Mouse (Mus musculus) G1E (cell line): ENCODE data around the gene Cux1. TPM values are rescaled to one million over a fixed set of nuclear protein-coding genes. Genes with fewer than 3 reads are reported as not detected.

Experiments used
- ATAC-seq: 2 replicates; pipeline ENCODE4 v1.8.0; 2016; ENCODE audit warnings: mild to moderate bottlenecking; ENCODE audit not compliant: insufficient number of reproducible peaks, poor library complexity, low FRiP score, severe bottlenecking; ENCODE audit errors: extremely low read depth
- DNase-seq: peaks from one replicate; pipeline ENCODE4 v3.0.0; 2012; ENCODE audit warnings: low spot score
- H3K27me3 ChIP-seq: 2 replicates; pipeline ENCODE4 v1.6.1; 2012; ENCODE audit warnings: mild to moderate bottlenecking, low read length, inconsistent platforms; ENCODE audit not compliant: insufficient read depth
- H3K36me3 ChIP-seq: replicated peaks from 2 replicates; pipeline ENCODE3; 2012; ENCODE audit warnings: mild to moderate bottlenecking, inconsistent platforms
- H3K4me1 ChIP-seq: 2 replicates; pipeline ENCODE4 v1.6.1; 2012; ENCODE audit warnings: low read depth, low read length, inconsistent platforms, mixed read lengths; ENCODE audit not compliant: insufficient read depth
- H3K4me3 ChIP-seq: 2 replicates; pipeline ENCODE4 v1.5.1; 2012; ENCODE audit warnings: low read depth, mild to moderate bottlenecking, inconsistent platforms, low read length, moderate library complexity, mixed read lengths
- H3K9me3 ChIP-seq: replicated peaks from 2 replicates; pipeline ENCODE4 v1.6.1; 2012; ENCODE audit warnings: inconsistent platforms
- CTCF ChIP-seq: IDR thresholded peaks from 2 replicates; pipeline ENCODE4 v1.5.1; 2012; ENCODE audit warnings: low read depth, low read length, inconsistent platforms, mixed read lengths
- GATA1 ChIP-seq: IDR thresholded peaks from 2 replicates; pipeline ENCODE4 v1.6.1; 2012; ENCODE audit warnings: borderline replicate concordance, low read length, inconsistent platforms, mixed read lengths
- GATA2 ChIP-seq: IDR thresholded peaks from 2 replicates; pipeline ENCODE4 v1.6.1; 2012; ENCODE audit warnings: low read depth, low read length, inconsistent platforms, borderline replicate concordance
- POLR2AphosphoS5 ChIP-seq: IDR thresholded peaks from 2 replicates; pipeline ENCODE4 v1.6.1; 2012; ENCODE audit warnings: low read depth, low read length, inconsistent platforms; ENCODE audit not compliant: insufficient replicate concordance
- TAL1 ChIP-seq: conservative IDR thresholded peaks from 2 replicates; pipeline ENCODE4 v1.6.1; 2012; ENCODE audit warnings: low read depth, low read length, inconsistent platforms, mixed read lengths
- polyA plus RNA-seq: library from polyadenylated mRNA; stranded (reverse); fragments of >175 nt; gene quantifications from 2 replicates; pipeline ENCODE4 v1.2.3, GENCODE M21; 2012
- total RNA-seq, 2 experiments: library from RNA; stranded (forward) in 1 of 2; stranded (reverse) in 1 of 2; fragments of 200-1000 nt in 1 of 2; fragments of >200 nt in 1 of 2; fragmentation: Nextera tagmentation in 1 of 2; gene quantifications; 2 replicates each; pipeline ENCODE4 v1.2.3; 2014 to 2017

Cux1 gene
- total and polyA plus RNA-seq, 3 experiments, result 0.03 to 0.11 TPM; not detected in 1

DNA sequence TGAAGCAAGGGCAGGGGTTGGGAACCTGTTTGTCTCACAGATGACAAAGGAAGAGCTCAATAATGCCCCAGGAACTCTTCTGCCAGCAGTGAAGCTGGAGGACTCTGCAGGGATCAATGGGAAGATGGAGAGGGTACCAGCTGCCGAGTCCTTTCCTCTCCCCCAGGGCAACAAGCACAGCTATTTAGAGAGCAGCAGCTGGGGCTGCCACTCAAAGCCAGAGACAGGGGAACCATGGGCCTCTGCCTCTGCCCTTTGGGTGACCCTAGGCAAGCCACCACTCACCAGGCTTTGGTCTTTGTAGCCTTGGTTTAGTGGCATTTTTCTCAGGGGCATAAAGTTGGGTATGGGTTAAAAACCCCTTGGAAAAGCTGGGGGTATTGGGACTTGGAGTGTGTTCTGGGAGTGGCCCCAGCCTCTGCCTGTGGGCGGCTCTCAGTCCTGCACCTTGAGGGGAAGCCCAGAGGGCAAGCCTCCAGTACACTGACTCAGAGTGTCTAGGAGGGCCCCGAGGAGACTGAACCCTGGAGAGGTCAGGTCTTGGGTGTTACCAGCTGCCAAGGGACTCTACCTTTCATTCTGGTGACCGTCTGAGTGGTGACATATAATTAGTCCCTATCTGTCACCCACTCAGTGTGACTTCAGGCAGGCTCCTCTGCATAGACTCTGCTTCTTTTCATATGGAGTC is 336.8 kb downstream of the Cux1 start:
- DNase-seq (no peak), ATAC-seq (no peak)
- peaks cover 8% of the 10 kb centered on the region; the same call in 1 of the 2 replicates for H3K27me3 ChIP-seq
- no peak overlapping the region for H3K4me3 ChIP-seq
- H3K4me1 ChIP-seq, result no peaks in the 10 kb centered on the region
- no peaks in the 10 kb centered on the region for H3K9me3 ChIP-seq
- TF ChIP-seq TAL1, result no peak
- TF ChIP-seq GATA2, result no peak
- TF ChIP-seq GATA1, result no peak
- no peak for TF ChIP-seq CTCF
- TF ChIP-seq POLR2AphosphoS5, result no peak
- H3K36me3 ChIP-seq, result no peaks in the 10 kb centered on the region

GRCm38 (mm10) chr5:136226246-136226876 is 340.9 kb downstream of the Cux1 start:
- ATAC-seq (no peak), DNase-seq (no peak)
- Histone ChIP-seq H3K36me3 (no peaks in the 10 kb centered on the region), H3K4me3 (no peak overlapping the region), H3K9me3 (no peaks in the 10 kb centered on the region), H3K27me3 (peaks cover 17% of the 10 kb centered on the region; the same call in 1 of the 2 replicates), H3K4me1 (no peaks in the 10 kb centered on the region)
- no peak for TF ChIP-seq GATA2
- TF ChIP-seq POLR2AphosphoS5, result no peak
- no peak for TF ChIP-seq TAL1
- TF ChIP-seq CTCF, result no peak
- no peak for TF ChIP-seq GATA1

DNA sequence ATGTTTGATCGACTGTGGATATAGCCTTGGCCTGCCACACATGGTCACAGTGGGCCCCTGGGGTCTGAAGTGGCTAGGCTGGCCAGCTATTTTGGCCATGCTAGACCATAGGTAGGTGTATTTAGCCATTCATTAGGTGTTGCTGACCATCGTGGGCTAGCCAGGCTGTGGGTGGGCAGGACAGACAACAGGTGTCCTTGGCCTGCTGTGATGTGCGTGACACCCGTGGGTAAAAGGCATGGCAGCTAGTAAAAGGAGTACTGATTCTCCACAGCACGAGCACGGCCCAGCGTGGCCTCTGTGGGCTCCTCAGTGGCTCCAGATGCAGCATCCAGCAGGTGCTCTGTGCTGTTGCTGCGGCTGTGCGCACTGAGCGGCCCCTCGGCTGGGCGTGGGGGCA is 348.7 kb downstream of the Cux1 start:
- ATAC-seq (no peak), DNase-seq (no peak)
- H3K36me3 ChIP-seq, result no peaks in the 10 kb centered on the region
- no peak overlapping the region for H3K4me3 ChIP-seq
- peaks cover 17% of the 10 kb centered on the region; the same call in 1 of the 2 replicates for H3K27me3 ChIP-seq
- H3K4me1 ChIP-seq, result 0 out of 2 replicates have a peak, but pooled peaks cover 3% of the 10 kb centered on the region
- H3K9me3 ChIP-seq, result no peaks in the 10 kb centered on the region
- TF ChIP-seq GATA2, result no peak
- TF ChIP-seq CTCF, result no peak
- no peak for TF ChIP-seq POLR2AphosphoS5
- no peak for TF ChIP-seq TAL1
- TF ChIP-seq GATA1, result no peak

GRCm38 (mm10) chr5:136217932-136218381 is 349.3 kb downstream of the Cux1 start:
- no peaks in the 10 kb centered on the region for H3K36me3 ChIP-seq
- DNase-seq, result no peak
- no peaks in the 10 kb centered on the region for H3K9me3 ChIP-seq
- no peak for ATAC-seq
- no peak overlapping the region for H3K4me3 ChIP-seq
- H3K27me3 ChIP-seq, result peaks cover 17% of the 10 kb centered on the region; the same call in 1 of the 2 replicates
- TF ChIP-seq GATA2, result no peak
- TF ChIP-seq TAL1, result no peak
- no peak for TF ChIP-seq POLR2AphosphoS5
- TF ChIP-seq CTCF, result no peak
- no peak for TF ChIP-seq GATA1
- H3K4me1 ChIP-seq, result 0 out of 2 replicates have a peak, but pooled peaks cover 3% of the 10 kb centered on the region

DNA sequence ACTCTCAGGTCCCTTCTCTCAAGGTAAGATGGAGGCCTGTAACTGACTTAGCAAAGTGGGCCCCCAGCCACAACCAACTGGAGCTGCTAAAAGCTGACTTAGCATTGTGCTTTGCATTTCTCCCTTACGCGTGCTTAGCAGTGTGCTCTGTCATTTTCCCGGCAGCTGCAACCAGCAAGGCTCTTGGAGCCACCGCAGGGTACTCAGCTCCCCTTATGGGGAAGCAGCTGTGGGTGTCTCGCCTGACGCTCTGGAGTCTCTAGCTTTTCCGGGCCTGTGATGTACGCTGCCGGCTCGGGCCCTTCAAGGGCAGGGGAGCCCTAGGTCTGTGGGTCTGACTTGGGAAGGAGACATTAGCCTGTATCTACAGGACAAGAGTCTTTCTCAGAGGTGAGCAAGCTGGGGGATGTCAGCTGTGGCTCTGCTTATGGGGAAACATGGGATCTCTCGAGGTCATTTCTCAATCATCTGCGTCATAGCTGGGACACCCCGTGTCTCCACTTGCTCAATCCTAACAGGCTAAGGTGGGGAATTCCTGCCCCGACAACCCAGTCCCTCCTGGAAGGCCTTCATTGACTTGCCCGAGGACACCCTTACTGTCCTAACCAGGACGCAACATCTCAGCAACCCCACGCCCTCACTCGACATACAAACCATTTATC is 350.2 kb downstream of the Cux1 start:
- H3K4me1 ChIP-seq, result 0 out of 2 replicates have a peak, but pooled peaks cover 3% of the 10 kb centered on the region
- ATAC-seq, result no peak
- TF ChIP-seq GATA1 (no peak), TAL1 (no peak), GATA2 (no peak), POLR2AphosphoS5 (no peak), CTCF (no peak)

DNA sequence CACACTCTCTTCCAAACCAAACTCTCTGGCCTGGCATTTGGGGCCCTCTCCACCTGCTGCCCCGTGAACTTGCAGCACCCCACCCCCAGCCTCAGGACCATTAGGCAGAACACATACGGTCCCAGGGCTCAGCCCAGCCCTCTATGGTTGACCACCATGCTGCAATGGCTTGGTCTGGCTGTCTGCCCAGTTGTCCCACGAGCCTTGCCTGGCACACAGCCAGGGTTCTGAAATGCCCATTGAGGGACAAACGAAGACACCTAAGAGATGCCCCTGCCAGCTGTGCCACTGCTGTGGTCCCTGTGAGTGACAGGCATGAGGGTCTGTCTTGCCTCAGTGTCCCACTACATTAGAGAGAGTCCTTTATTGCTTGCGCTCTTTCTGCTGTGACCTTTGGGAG is 351.3 kb downstream of the Cux1 start:
- Histone ChIP-seq H3K27me3 (peaks cover 14% of the 10 kb centered on the region; the same call in 1 of the 2 replicates), H3K4me3 (no peak overlapping the region), H3K9me3 (no peaks in the 10 kb centered on the region), H3K4me1 (0 out of 2 replicates have a peak, but pooled peaks cover 3% of the 10 kb centered on the region), H3K36me3 (no peaks in the 10 kb centered on the region)
- no peak for ATAC-seq
- TF ChIP-seq GATA2 (no peak), TAL1 (no peak), CTCF (no peak), GATA1 (no peak), POLR2AphosphoS5 (no peak)
- DNase-seq, result no peak

More for the DNA sequence above, 350.2 kb downstream of the Cux1 start:
- no peak for DNase-seq
- no peaks in the 10 kb centered on the region for H3K9me3 ChIP-seq
- H3K4me3 ChIP-seq, result no peak overlapping the region
- H3K36me3 ChIP-seq, result no peaks in the 10 kb centered on the region
- peaks cover 17% of the 10 kb centered on the region; the same call in 1 of the 2 replicates for H3K27me3 ChIP-seq
